Mouse (Mus musculus) myocyte (in vitro differentiated cells): ENCODE results near the gene Fbf1.

Source experiments
- CEBPB ChIP-seq: IDR thresholded peaks from 2 replicates; pipeline ENCODE4 v1.6.1; 2011; ENCODE audit warnings: mild to moderate bottlenecking, moderate library complexity; ENCODE audit not compliant: poor library complexity, insufficient read depth, severe bottlenecking
- E2F4 ChIP-seq: IDR thresholded peaks from one replicate; pipeline ENCODE4 v1.6.1; 2011; ENCODE audit warnings: mild to moderate bottlenecking, control low read depth, moderate library complexity; ENCODE audit not compliant: insufficient read depth
- MAX ChIP-seq: IDR thresholded peaks from one replicate; pipeline ENCODE4 v1.6.1; 2011; ENCODE audit warnings: low read depth, mild to moderate bottlenecking, control low read depth
- MYOD1 ChIP-seq, 3 experiments: IDR thresholded peaks; one replicate each; pipeline ENCODE4 v1.6.1; 2011; ENCODE audit warnings: control low read depth in 2 of 3, low read depth in 2 of 3, mild to moderate bottlenecking in 2 of 3, moderate library complexity in 1 of 3; ENCODE audit not compliant: insufficient read length in 2 of 3, control insufficient read depth in 1 of 3
- MYOG ChIP-seq, 3 experiments: IDR thresholded peaks; one replicate each; pipeline ENCODE4 v1.6.1; 2011; ENCODE audit warnings: control low read depth in 2 of 3, low read depth in 2 of 3, mild to moderate bottlenecking in 2 of 3; ENCODE audit not compliant: insufficient read length in 2 of 3, control insufficient read depth in 1 of 3, insufficient read depth in 1 of 3
- POLR2A ChIP-seq: IDR thresholded peaks from one replicate; pipeline ENCODE4 v1.6.1; 2011; ENCODE audit warnings: low read depth, mild to moderate bottlenecking, control low read depth, moderate library complexity; ENCODE audit not compliant: insufficient read length
- POLR2AphosphoS2 ChIP-seq: IDR thresholded peaks from one replicate; pipeline ENCODE4 v1.6.1; 2011; ENCODE audit warnings: low read depth, control low read depth; ENCODE audit not compliant: insufficient read length
- SRF ChIP-seq: IDR thresholded peaks from one replicate; pipeline ENCODE4 v1.6.1; 2011; ENCODE audit warnings: low read depth; ENCODE audit not compliant: control insufficient read depth, insufficient read length
- TCF12 ChIP-seq: IDR thresholded peaks from one replicate; pipeline ENCODE4 v1.6.1; 2011; ENCODE audit warnings: mild to moderate bottlenecking, control low read depth; ENCODE audit not compliant: poor library complexity, insufficient read depth, severe bottlenecking
- USF1 ChIP-seq: IDR thresholded peaks from one replicate; pipeline ENCODE4 v1.6.1; 2011; ENCODE audit warnings: low read depth, mild to moderate bottlenecking, control low read depth, moderate library complexity

DNA sequence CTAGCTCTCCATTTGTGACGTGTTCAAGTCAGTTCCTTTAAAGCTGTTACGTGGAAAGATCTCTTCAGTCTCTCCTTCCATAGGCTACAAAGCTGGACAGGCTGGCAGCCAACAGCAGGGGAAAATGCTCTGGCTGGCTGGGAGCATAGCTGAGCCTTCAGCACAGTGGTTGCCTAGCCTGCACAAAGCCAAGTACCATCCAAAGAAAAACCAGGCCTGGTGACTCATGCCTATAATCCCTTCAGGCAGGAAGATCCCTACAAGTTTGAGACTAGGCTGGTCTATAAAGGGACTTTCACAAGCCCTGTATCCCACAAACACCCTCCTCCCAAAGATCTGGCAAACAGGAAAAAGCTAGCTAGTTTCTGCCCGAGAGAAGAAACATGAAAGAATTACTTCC is 17.9 kb upstream of the Fbf1 start:
- TF ChIP-seq POLR2A (no peak), TCF12 (no peak), MYOG (IDR thresholded peaks at IDR 0.05; ENCODE audit: control insufficient read depth in 1 of 3, insufficient read depth in 1 of 3, insufficient read length in 2 of 3, low read depth in 2 of 3) (no peak), USF1 (no peak), E2F4 (no peak), MAX (no peak), SRF (no peak), CEBPB (no peak), MYOD1 (IDR thresholded peaks at IDR 0.05; ENCODE audit: control insufficient read depth in 1 of 3, insufficient read length in 2 of 3, low read depth in 2 of 3) (no peak), POLR2AphosphoS2 (no peak)
